Mouse (Mus musculus) heart, postnatal 36 days (tissue): Measurements from ENCODE around the gene Urgcp. TPM values are rescaled to one million over a fixed set of nuclear protein-coding genes. Genes with fewer than 3 reads are reported as not detected.

ENCODE experiments used
- DNase-seq, 2 experiments: peaks; one replicate each; pipeline ENCODE4 v3.0.0; 2021 to 2022
- intact Hi-C: fragments of 180-260 bp; cut with DNase I; formaldehyde crosslinking; loops from one replicate; pipeline ENCODE4 v1.15.1; 2025
- total RNA-seq, 2 experiments: library from RNA; stranded (reverse); gene quantifications; 2 replicates each; pipeline ENCODE4 v1.2.3; 2021

The Urgcp gene
- total RNA-seq, 2 experiments from 2014 or later = 57.1 to 59.1 TPM

- DNase-seq = no peak
- intact Hi-C loops = no loop called here
Measured at GRCm38 (mm10) chr11:5718611-5719354, 43.4 kb downstream of the Urgcp start.

- peak; percentile 35 to 43 for DNase-seq
- intact Hi-C loops = no loop called here
Measured at GRCm38 (mm10) chr11:5716938-5717705, 45.1 kb downstream of the Urgcp start.

DNA sequence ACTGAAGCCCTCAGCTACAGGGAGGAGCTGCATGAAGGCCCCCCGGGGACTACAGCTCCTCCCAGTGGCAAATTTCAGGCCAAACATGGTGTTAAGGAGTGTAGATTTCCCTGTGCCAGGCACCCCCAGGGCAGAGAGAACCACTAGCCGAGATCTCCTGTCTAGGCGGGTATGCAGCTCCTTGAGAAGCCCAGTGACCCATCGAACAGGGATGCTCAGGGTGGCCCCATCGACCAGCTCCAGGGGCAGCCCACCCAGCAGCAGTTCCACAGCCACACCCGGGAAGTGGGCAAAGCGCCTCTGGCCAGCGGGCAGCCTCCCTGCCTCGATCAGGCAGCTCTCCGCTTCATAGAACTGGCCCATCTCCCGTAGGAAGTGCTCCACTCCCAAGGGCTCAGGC lies 45.9 kb downstream of the Urgcp start:
- intact Hi-C loops = no loop called here
- no peak for DNase-seq

GRCm38 (mm10) chr11:5715630-5716105 lies 46.5 kb downstream of the Urgcp start, which contains the start of gene Mrps24:
Mrps24 (minus strand) TSS chr11:5715680.
- intact Hi-C loops = no loop called here
- DNase-seq = no peak

DNA sequence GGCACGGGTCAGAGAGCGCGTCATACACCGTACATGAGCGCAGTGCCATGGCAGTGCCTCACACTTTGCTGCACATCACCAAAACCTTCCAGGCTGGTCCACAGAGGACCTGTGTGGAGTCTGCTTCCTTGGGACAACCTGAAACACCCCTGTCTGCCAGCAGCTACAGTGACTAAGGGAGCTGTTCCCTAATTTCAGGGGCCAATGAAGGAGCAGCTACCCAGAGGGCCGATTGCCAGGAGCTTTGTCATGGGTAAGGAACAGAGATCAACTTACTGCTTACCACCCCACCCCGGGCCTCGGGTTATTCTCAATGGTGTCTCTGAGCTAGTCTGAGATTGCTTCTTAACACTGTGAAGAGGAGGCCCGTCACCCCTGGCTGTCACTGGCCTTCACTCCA lies 47.0 kb downstream of the Urgcp start:
- DNase-seq = no peak
- intact Hi-C loops = no loop called here

DNA sequence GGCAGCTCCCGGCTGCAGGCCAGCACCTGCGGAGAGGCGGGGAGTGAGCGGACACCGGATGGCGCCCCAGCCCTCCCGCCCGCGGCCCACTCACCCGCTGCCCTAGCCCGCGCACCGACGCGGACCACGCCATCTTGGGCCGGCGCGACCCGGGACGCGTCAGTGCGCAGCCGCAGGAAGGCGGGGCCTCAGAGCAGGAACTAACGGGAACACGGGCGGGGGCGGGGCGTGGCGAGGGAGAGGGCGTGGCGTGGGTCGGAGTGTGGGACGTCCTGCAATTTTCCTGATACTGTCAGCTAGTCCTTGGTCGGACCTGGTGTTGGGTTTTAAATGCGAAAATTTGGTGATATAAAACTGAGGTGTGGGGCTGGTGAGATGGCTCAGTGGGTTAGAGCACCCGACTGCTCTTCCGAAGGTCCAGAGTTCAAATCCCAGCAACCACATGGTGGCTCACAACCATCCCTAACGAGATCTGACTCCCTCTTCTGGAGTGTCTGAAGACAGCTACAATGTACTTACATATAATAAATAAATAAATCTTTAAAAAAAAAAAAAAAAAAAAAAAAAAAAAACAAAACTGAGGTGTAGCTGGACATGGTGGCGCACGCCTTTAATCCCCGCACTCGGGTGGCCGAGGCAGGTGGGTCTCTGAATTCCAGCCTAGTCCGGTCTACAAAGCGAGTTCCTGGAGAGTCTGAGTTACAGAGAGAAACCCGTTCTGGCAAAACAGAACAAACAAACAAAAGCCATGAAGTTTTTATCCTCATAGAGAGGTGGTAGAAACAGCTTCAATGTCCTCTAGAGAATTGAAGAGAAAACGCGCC lies 54.4 kb downstream of the Urgcp start:
- intact Hi-C loops = loop anchor here (2.0 to 5.0 kb wide), 5 partner anchors 33 to 225 kb away; partner anchors contain the start of genes Dbnl and Urgcp

GRCm38 (mm10) chr11:5706874-5707529 lies 55.2 kb downstream of the Urgcp start:
- DNase-seq = no peak
- intact Hi-C loops = loop anchor here (2.0 to 5.0 kb wide), 5 partner anchors 34 to 225 kb away; partner anchors contain the start of genes Dbnl and Urgcp

More for the DNA sequence above, 54.4 kb downstream of the Urgcp start:
- DNase-seq = peak; percentile 92 to 93

- intact Hi-C loops = loop anchor here (2.0 to 5.0 kb wide), 5 partner anchors 35 to 224 kb away; partner anchors contain the start of genes Dbnl and Urgcp
- no peak for DNase-seq
Measured at GRCm38 (mm10) chr11:5705972-5706371, 56.2 kb downstream of the Urgcp start.

DNA sequence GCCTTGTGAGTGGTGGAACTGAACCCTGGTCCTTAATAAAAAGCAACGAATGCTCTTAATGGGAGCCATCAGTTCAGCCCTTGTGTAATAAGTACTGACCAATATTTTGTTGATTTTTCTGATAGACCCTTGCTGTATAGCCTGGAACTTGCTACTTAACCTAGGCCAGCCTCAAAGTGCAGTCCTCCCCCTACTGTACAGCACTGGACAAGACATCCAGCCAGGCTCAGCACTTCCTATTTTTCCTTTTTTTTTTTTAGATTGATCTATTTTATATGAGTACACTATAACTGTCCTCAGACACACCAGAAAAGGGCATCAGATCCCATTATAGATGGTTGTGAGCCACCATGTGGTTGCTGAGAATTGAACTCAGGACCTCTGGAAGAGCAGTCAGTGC lies 58.8 kb downstream of the Urgcp start:
- intact Hi-C loops = no loop called here
- DNase-seq = no peak

GRCm38 (mm10) chr11:5702957-5703332 lies 59.2 kb downstream of the Urgcp start:
- no peak for DNase-seq
- intact Hi-C loops = no loop called here

- DNase-seq = no peak
- intact Hi-C loops = no loop called here
Measured at GRCm38 (mm10) chr11:5702271-5702956, 59.8 kb downstream of the Urgcp start.

DNA sequence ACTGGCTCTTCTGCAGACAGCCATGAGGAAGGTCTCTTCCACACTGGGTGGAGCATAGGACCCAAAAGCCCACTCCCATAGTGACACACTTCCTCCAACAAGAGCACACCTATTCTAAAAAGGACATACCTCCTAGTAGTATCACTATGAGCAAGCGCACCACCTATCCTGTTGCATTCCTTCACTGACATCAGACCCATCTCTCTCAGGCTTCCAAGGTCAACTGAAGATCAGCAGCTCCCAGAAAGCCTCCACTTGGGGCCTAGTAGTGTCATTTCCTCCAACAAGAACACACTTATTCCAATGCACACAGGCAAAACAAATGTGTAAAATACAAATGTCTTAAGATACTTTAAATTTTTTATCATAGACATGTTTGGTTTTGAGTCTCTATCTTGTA lies 60.4 kb downstream of the Urgcp start:
- no peak for DNase-seq
- intact Hi-C loops = loop anchor here (1.0 kb wide), 1 partner anchor 10 kb away; no protein-coding TSS in a partner anchor

GRCm38 (mm10) chr11:5701300-5701699 lies 60.9 kb downstream of the Urgcp start:
- no peak for DNase-seq
- intact Hi-C loops = loop anchor here (1.0 kb wide), 1 partner anchor 9 kb away; no protein-coding TSS in a partner anchor

- no peak for DNase-seq
- intact Hi-C loops = loop anchor here (1.0 kb wide), 1 partner anchor 9 kb away; no protein-coding TSS in a partner anchor
Measured at GRCm38 (mm10) chr11:5700808-5701207, 61.4 kb downstream of the Urgcp start.

DNA sequence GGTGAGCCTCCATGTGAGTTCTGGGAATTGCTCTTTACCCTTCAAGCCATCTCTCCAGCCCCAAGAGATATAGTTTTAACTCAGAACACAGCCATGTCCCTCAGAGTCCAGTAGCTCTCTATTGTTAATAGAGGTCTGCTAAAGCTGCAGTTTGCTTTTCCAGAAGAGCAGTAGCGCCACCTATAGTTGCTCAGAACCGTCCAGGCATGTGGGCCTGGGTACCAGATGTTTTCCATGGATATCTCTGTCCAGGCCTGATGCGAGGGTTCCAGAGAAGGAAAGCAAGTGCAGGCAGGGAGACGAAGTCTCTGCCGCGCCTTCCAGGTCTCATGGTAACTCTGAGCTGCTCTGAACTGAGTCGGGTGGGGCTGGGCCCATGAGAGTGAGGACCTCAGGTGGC lies 70.4 kb downstream of the Urgcp start:
- intact Hi-C loops = loop anchor here (1.0 to 2.0 kb wide), 2 partner anchors 10 to 207 kb away; no protein-coding TSS in a partner anchor
- DNase-seq = peak in 1 of 2 experiments; percentile 31

DNA sequence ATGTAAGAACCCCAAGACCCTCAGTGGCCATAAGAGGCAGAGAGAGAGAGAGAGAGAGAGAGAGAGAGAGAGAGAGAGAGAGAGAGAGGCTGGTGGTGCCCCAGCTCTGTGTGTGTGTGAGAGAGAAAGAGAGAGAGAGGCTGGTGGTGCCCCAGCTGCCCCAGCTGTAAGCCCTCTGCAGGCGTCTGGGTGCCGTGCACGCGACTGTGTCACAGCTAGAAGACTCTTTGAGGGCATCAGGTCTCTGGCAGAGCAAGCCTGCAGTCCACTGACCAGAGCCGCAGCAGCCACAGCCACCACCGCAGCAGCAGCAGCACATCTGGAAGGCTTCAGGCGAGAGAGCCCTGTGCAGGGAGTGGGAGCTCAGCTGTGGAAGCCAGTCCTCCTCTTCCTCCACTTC lies 77.9 kb downstream of the Urgcp start:
- no peak for DNase-seq
- intact Hi-C loops = no loop called here

DNA sequence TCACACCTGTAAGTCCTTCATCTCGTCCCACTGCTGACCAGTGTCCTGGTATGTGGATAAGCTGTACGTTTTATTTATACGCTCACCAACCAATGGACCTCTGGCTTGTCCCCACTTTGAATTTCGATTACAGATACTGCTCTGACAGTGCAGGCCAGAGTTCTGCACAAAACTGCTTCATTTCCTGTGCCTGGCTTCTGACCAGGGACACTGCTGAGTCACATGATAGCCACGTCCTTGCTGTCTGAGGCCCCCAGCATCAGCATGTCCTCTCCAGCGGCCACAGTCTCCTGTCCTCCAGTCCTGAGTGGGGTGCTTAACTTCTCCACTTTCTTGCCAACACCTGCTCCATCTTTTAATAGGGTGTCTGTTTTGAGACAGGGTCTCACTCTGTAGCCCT lies 79.6 kb downstream of the Urgcp start:
- peak in 1 of 2 experiments; percentile 10 for DNase-seq
- intact Hi-C loops = no loop called here
